Mouse (Mus musculus): ENCODE measurements around the gene Pxmp2. TPM values are rescaled to one million over a fixed set of nuclear protein-coding genes. Genes with fewer than 3 reads are reported as not detected.

Gene Pxmp2
- 11.1 TPM for polyA plus RNA-seq (2015; fragmentation: Illumina TruSeq; extraction: RNeasy Lipid Tissue Mini Kit (QIAGEN cat#74804); ENCODE audit: low read depth, low replicate concordance)

GRCm38 (mm10) chr5:110285770-110286445, at the start of gene Pxmp2, which contains the start of gene Pole:
TSS of gene Pxmp2 (minus strand) at chr5:110286186.
TSS of gene Pole (plus strand) at chr5:110286306.

GRCm38 (mm10) chr5:110269141-110270101, 16.6 kb downstream of the Pxmp2 start, which contains the start of gene Pgam5:
TSS of gene Pgam5 (minus strand) at chr5:110269913.

GRCm38 (mm10) chr5:110230780-110231461, 55.1 kb downstream of the Pxmp2 start, which contains the start of gene Ankle2:
TSS of gene Ankle2 (plus strand) at chr5:110231004.

Other genes with a start within 250 kb of the Pxmp2 start
- gene Gm17655, start 213.7 kb downstream of the Pxmp2 start, polyA plus RNA-seq (2015; fragmentation: Illumina TruSeq; extraction: RNeasy Lipid Tissue Mini Kit (QIAGEN cat#74804); ENCODE audit: low read depth, low replicate concordance): 6.9 TPM
- gene Gm35315, start 191.8 kb downstream of the Pxmp2 start, polyA plus RNA-seq (2015; fragmentation: Illumina TruSeq; extraction: RNeasy Lipid Tissue Mini Kit (QIAGEN cat#74804); ENCODE audit: low read depth, low replicate concordance): 0.45 TPM
- 15.2 TPM for gene Plcxd1, start 186.2 kb downstream of the Pxmp2 start, polyA plus RNA-seq (2015; fragmentation: Illumina TruSeq; extraction: RNeasy Lipid Tissue Mini Kit (QIAGEN cat#74804); ENCODE audit: low read depth, low replicate concordance)
- gene Gtpbp6, start 178.0 kb downstream of the Pxmp2 start, polyA plus RNA-seq (2015; fragmentation: Illumina TruSeq; extraction: RNeasy Lipid Tissue Mini Kit (QIAGEN cat#74804); ENCODE audit: low read depth, low replicate concordance): 54.8 TPM
- 12.0 TPM for gene Zfp605, start 176.1 kb downstream of the Pxmp2 start, polyA plus RNA-seq (2015; fragmentation: Illumina TruSeq; extraction: RNeasy Lipid Tissue Mini Kit (QIAGEN cat#74804); ENCODE audit: low read depth, low replicate concordance)
- gene Chfr, start 150.3 kb downstream of the Pxmp2 start, polyA plus RNA-seq (2015; fragmentation: Illumina TruSeq; extraction: RNeasy Lipid Tissue Mini Kit (QIAGEN cat#74804); ENCODE audit: low read depth, low replicate concordance): 38.1 TPM
- gene Golga3, start 109.5 kb downstream of the Pxmp2 start, polyA plus RNA-seq (2015; fragmentation: Illumina TruSeq; extraction: RNeasy Lipid Tissue Mini Kit (QIAGEN cat#74804); ENCODE audit: low read depth, low replicate concordance): 21.9 TPM
- gene Ankle2, start 55.2 kb downstream of the Pxmp2 start, polyA plus RNA-seq (2015; fragmentation: Illumina TruSeq; extraction: RNeasy Lipid Tissue Mini Kit (QIAGEN cat#74804); ENCODE audit: low read depth, low replicate concordance): 21.4 TPM
- gene Pgam5, start 16.3 kb downstream of the Pxmp2 start, polyA plus RNA-seq (2015; fragmentation: Illumina TruSeq; extraction: RNeasy Lipid Tissue Mini Kit (QIAGEN cat#74804); ENCODE audit: low read depth, low replicate concordance): 71.7 TPM
- gene Pole, start 120 bp upstream of the Pxmp2 start, polyA plus RNA-seq (2015; fragmentation: Illumina TruSeq; extraction: RNeasy Lipid Tissue Mini Kit (QIAGEN cat#74804); ENCODE audit: low read depth, low replicate concordance): 0.88 TPM
- gene P2rx2, start 57.0 kb upstream of the Pxmp2 start, polyA plus RNA-seq (2015; fragmentation: Illumina TruSeq; extraction: RNeasy Lipid Tissue Mini Kit (QIAGEN cat#74804); ENCODE audit: low read depth, low replicate concordance): 0.25 TPM
- gene Lrcol1, start 58.5 kb upstream of the Pxmp2 start, polyA plus RNA-seq (2015; fragmentation: Illumina TruSeq; extraction: RNeasy Lipid Tissue Mini Kit (QIAGEN cat#74804); ENCODE audit: low read depth, low replicate concordance): not detected
- 38.1 TPM for gene Fbrsl1, start 162.3 kb upstream of the Pxmp2 start, polyA plus RNA-seq (2015; fragmentation: Illumina TruSeq; extraction: RNeasy Lipid Tissue Mini Kit (QIAGEN cat#74804); ENCODE audit: low read depth, low replicate concordance)

Data from brain, adult 10 weeks (tissue).